Mouse (Mus musculus) E14TG2a.4 (cell line): ENCODE measurements around the gene Rnf126.

Experiments
- H3K27me3 ChIP-seq: 2 replicates; pipeline ENCODE4 v1.6.1; 2014; ENCODE audit warnings: low read length, control low read depth; ENCODE audit not compliant: insufficient read depth
- H3K36me3 ChIP-seq: 2 replicates; pipeline ENCODE4 v1.6.1; 2014; ENCODE audit warnings: low read length, control low read depth; ENCODE audit not compliant: insufficient read depth
- H3K4me1 ChIP-seq: replicated peaks from 2 replicates; pipeline ENCODE4 v1.6.1; 2014; ENCODE audit warnings: low read depth, low read length, control low read depth
- H3K4me3 ChIP-seq: replicated peaks from 2 replicates; pipeline ENCODE4 v1.5.1; 2014; ENCODE audit warnings: mild to moderate bottlenecking, low read length
- H3K9me3 ChIP-seq: 2 replicates; pipeline ENCODE4 v1.6.1; 2014; ENCODE audit warnings: low read length, control low read depth
- CTCF ChIP-seq: conservative IDR thresholded peaks from 2 replicates; pipeline ENCODE4 v1.5.1; 2014; ENCODE audit warnings: low read length
- NANOG ChIP-seq: IDR thresholded peaks from 2 replicates; pipeline ENCODE4 v1.6.1; 2014; ENCODE audit warnings: borderline replicate concordance, low read length, mixed read lengths
- POU5F1 ChIP-seq: IDR thresholded peaks from 2 replicates; pipeline ENCODE4 v1.6.1; 2014; ENCODE audit warnings: low read length, borderline replicate concordance

The Rnf126 gene

DNA sequence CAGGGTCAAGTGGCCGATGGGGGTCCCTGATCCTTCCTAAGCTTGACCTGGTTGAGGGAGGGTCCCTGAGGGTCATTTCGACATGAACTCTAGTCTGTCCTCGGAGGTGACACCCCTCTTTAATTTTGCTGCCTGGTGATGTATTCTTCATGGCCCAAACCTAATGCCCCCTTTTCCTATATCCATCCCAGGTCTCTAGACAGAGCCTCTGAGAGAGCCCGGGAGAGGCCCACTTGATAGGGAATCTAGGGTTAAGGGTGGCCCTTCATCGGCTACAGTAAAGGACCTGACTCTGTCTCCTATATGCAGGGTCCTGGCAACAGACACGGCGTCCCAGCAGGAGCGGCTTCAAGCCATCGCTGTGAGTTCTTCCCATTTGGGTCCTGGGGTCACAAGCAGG is 39.6 kb upstream of the Rnf126 start:
- H3K36me3 ChIP-seq: peaks cover 20% of the 10 kb centered on the region
- no peaks in the 10 kb centered on the region for H3K9me3 ChIP-seq
- peaks cover 81% of the 10 kb centered on the region for H3K4me1 ChIP-seq
- peaks cover 4% of the 10 kb centered on the region; the same call in 1 of the 2 replicates for H3K27me3 ChIP-seq
- H3K4me3 ChIP-seq: peak overlapping the region; percentile 57
- no peak for TF ChIP-seq POU5F1
- no peak for TF ChIP-seq CTCF
- TF ChIP-seq NANOG: no peak

DNA sequence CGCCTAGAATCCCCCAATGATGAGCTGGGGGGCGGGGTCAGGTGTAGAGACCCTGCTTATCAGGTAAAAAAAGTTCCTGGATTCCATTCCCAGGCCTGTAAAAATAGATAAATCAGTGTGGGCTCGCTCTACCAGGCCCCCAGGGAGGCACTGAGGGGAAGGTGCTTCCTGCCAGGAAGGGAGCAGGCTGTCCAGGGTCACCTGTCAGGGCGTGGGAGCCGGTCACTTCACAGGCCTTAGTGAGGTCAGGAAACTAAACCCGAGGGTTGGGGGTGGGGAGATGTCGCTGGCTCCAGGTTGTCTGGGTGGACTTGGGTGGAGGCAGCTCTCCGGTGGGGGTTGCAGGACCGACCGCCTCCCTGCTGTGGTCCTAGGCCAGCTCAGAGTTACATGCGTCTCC is 38.9 kb upstream of the Rnf126 start:
- Histone ChIP-seq H3K4me3 (peak overlapping the region; percentile 57), H3K4me1 (peaks cover 88% of the 10 kb centered on the region), H3K27me3 (peaks cover 4% of the 10 kb centered on the region; the same call in 1 of the 2 replicates), H3K9me3 (no peaks in the 10 kb centered on the region), H3K36me3 (peaks cover 17% of the 10 kb centered on the region)
- TF ChIP-seq NANOG (no peak), POU5F1 (no peak), CTCF (no peak)

DNA sequence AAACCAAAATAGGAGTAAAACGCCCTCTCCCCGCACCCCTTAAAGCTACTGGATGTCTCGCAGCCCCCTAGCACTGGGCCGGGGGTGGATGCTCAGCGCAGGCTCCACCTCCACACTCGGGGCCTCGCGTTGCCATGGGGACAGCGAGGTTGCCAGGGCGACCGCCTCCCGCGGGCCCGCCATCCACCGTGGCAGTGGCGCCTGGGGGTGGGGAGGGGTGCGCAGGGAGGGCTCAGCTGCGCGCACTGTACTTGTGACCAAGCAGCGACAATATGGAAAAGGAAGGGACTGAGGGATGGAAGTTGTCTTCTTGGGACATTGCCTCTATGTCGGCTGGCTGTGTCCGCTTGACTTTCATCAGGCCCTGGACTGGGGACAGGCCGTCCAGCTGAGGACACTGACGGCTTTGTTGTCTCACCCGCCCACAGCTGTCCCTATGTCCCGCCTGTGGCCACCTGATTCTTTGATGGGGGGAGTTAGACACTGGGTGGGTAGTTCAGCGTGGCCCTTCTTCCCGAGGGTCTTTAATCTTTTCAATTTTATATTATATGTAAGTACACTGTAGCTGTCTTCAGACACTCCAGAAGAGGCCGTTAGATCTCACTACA is 37.1 kb upstream of the Rnf126 start:
- Histone ChIP-seq H3K4me1 (peaks cover 91% of the 10 kb centered on the region), H3K27me3 (peaks cover 4% of the 10 kb centered on the region; the same call in 1 of the 2 replicates), H3K36me3 (peaks cover 10% of the 10 kb centered on the region), H3K4me3 (peak overlapping the region; percentile 49), H3K9me3 (no peaks in the 10 kb centered on the region)
- TF ChIP-seq POU5F1 (no peak), CTCF (no peak), NANOG (no peak)

DNA sequence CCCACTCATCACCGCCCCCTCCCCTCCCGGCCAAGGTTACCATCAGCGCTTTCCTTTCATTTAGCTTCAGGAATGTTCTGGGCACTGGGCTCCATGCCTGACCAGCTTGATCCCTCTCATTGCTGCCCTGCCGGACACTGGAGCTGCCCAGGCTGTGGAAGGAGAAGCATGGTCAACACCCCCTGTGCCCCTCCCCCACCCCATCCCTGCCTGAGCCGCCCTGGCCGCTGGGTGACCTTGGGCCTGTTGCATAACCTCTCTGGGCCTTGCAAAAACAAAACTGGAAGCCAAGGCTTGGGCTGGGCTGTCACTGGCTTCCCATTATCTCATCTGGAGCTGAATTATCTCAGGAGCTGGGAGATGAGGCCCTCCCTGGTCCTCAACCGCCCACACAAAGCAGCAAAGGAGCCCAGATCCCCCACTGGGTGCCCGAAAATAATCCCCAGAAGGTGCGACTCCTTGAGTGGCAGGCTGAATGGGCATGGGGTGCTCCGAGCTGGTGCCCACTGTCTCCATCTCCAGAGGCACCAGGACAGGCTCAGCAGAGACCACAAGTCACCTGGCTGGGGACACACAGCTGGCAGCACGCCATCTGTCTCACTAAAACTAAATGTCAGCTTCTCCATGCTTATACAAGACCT is 35.7 kb upstream of the Rnf126 start:
- peaks cover 4% of the 10 kb centered on the region; the same call in 1 of the 2 replicates for H3K27me3 ChIP-seq
- peaks cover 92% of the 10 kb centered on the region for H3K4me1 ChIP-seq
- H3K4me3 ChIP-seq: peak overlapping the region; percentile 43
- no peaks in the 10 kb centered on the region for H3K9me3 ChIP-seq
- H3K36me3 ChIP-seq: peaks cover 2% of the 10 kb centered on the region
- TF ChIP-seq POU5F1: no peak
- no peak for TF ChIP-seq NANOG
- TF ChIP-seq CTCF: no peak

DNA sequence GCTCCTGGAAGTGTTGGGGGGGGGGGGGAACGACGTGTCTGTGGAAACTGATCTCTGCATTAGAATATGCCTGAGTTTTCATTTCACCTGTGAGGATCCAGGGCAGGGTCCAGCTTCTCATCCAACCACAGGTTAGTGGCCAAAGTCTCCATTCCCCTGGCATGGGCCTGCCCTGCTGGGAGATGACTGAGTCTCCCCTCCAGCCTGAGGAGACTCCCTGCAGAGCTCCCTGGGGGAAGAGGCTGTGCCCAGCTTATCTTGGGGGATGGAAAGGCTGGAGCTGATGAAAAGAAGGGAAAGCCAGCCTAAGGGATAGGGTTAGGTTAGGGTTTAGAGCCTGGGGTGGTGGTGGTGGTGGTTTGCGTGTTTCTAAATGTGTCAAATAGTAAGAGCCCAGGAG is 35.1 kb upstream of the Rnf126 start:
- H3K4me1 ChIP-seq: peaks cover 92% of the 10 kb centered on the region
- H3K27me3 ChIP-seq: peaks cover 4% of the 10 kb centered on the region; the same call in 1 of the 2 replicates
- no peaks in the 10 kb centered on the region for H3K36me3 ChIP-seq
- no peaks in the 10 kb centered on the region for H3K9me3 ChIP-seq
- TF ChIP-seq NANOG: no peak
- TF ChIP-seq POU5F1: no peak
- no peak for TF ChIP-seq CTCF
- peak overlapping the region; percentile 43; the same call in 1 of the 2 replicates for H3K4me3 ChIP-seq

DNA sequence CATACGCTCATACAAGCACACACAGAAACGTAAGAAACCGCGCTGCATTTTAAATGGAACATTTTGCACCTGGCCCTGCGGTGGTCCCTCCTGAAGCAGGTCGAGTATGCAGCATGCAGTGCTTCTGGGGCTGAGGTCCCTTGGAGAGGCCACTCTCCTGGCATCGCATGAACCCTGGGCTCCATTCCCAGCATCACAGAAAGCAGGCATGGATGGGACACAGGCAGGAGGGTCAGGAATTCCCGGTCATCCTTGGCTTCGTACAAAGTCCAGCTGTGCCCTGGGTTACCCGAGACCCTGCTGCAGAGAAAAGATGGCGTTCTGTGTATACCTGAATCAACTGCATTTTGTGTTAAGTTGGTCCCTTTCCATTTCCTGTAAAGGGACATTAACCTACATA is 33.8 kb upstream of the Rnf126 start:
- no peak overlapping the region for H3K4me3 ChIP-seq
- H3K36me3 ChIP-seq: no peaks in the 10 kb centered on the region
- H3K9me3 ChIP-seq: no peaks in the 10 kb centered on the region
- TF ChIP-seq CTCF (no peak), NANOG (no peak), POU5F1 (no peak)
- 0 out of 2 replicates have a peak, but pooled peaks cover 4% of the 10 kb centered on the region for H3K27me3 ChIP-seq
- peaks cover 90% of the 10 kb centered on the region for H3K4me1 ChIP-seq

DNA sequence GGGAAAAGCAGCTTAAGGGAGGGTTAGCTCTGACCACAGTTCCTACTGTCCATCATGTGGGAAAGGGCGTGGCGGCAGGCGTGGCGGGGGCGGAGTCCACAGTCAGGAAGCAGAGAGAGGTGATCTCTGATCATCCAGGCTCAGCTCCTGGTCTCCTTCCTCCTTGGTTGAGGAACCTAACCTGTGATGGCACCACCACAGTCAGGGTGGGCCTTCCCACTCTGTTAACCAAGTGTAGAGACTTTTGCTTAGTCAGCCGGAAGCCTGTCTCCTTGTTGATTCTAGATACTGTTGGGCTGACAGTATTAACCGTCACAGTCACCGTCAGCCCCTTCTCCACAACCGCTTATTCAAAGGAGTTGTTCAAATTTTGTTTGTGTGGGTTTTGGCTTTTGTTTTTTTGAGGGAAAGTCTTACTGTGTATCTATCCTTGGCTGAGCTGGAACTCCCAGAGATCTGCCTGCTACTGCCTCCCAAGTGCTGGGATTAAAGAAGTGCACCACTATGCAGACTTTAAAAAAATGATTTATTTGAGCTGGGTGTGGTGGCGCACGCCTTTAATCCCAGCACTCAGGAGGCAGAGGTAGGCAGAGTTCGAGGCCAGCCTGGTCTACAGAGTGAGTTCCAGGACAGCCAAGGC is 31.7 kb upstream of the Rnf126 start:
- H3K27me3 ChIP-seq: peaks cover 10% of the 10 kb centered on the region; the same call in 1 of the 2 replicates
- TF ChIP-seq POU5F1: no peak
- TF ChIP-seq NANOG: no peak
- TF ChIP-seq CTCF: no peak
- H3K4me3 ChIP-seq: no peak overlapping the region

DNA sequence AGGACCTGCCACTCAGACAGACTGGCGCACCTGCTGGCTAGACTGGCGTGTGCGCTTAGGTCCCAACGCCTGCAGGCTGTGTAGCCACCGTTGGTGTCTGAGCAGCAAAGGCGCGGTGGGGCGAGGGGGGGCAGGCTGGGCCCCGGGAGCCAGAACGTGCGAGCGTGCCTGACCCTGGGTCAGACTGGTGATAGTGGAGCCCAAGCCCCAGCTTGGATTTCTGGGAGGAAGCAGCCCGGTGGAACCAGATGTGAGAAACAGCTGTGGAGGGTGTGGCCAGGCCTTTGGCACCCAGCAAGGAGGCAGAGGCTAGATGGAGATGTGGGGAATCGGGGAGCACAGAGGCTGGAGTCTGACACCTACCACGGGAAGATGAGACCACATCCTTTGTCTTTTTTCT is 30.6 kb upstream of the Rnf126 start:
- Histone ChIP-seq H3K27me3 (peaks cover 17% of the 10 kb centered on the region), H3K4me3 (peak overlapping the region; percentile 52), H3K36me3 (no peaks in the 10 kb centered on the region), H3K9me3 (no peaks in the 10 kb centered on the region), H3K4me1 (peaks cover 83% of the 10 kb centered on the region)
- no peak for TF ChIP-seq POU5F1
- TF ChIP-seq NANOG: no peak
- TF ChIP-seq CTCF: no peak

More for the DNA sequence above, 31.7 kb upstream of the Rnf126 start:
- Histone ChIP-seq H3K4me1 (peaks cover 88% of the 10 kb centered on the region), H3K9me3 (no peaks in the 10 kb centered on the region), H3K36me3 (no peaks in the 10 kb centered on the region)

DNA sequence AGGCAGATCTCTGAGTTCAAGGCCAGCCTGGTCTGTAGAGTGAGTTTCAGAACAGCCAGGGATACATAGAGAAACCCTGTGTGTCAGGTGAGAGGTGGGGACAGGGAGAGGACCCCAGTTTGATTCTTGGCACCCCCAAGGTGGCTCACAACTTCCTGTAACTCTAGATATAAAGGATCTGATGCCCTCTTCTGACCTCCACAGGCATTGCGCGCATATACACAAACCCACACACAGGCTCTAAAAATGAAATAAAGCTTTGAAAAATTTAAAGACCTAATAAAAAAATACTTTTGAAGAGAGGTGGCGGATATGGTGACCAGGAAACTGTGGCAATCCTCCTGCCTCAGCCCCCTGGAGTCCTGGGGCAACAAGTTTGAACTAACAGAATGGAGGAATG is 29.2 kb upstream of the Rnf126 start:
- H3K9me3 ChIP-seq: no peaks in the 10 kb centered on the region
- peaks cover 17% of the 10 kb centered on the region for H3K27me3 ChIP-seq
- H3K4me1 ChIP-seq: peaks cover 69% of the 10 kb centered on the region
- no peaks in the 10 kb centered on the region for H3K36me3 ChIP-seq
- TF ChIP-seq CTCF (0 out of 2 replicates have a peak, but pooled peaks have one; percentile 12), NANOG (no peak)
- no peak overlapping the region for H3K4me3 ChIP-seq
